Mouse (Mus musculus) limb, embryonic 10.5 days (tissue): ENCODE results near the gene Hpcal1. TPM values are rescaled to one million over a fixed set of nuclear protein-coding genes. Genes with fewer than 3 reads are reported as not detected.

ENCODE experiments used
- DNase-seq: peaks from one replicate; pipeline ENCODE4 v3.0.0-alpha.2; 2017; ENCODE audit warnings: low spot score
- H3K27ac ChIP-seq: fragments of 300-500 bp; sonication (generic); 2 replicates; pipeline ENCODE4 v1.5.1; 2016; ENCODE audit warnings: mild to moderate bottlenecking
- H3K27me3 ChIP-seq: fragments of 300-500 bp; sonication (generic); 2 replicates; pipeline ENCODE4 v1.6.1; 2016; ENCODE audit warnings: low read depth, mild to moderate bottlenecking; ENCODE audit not compliant: poor library complexity, severe bottlenecking
- H3K36me3 ChIP-seq: fragments of 300-500 bp; sonication (generic); 2 replicates; pipeline ENCODE4 v1.6.1; 2016; ENCODE audit warnings: mild to moderate bottlenecking, moderate library complexity
- H3K4me1 ChIP-seq: fragments of 300-500 bp; sonication (generic); 2 replicates; pipeline ENCODE4 v1.6.1; 2016
- H3K4me3 ChIP-seq: fragments of 300-500 bp; sonication (generic); 2 replicates; pipeline ENCODE4 v1.5.1; 2016; ENCODE audit warnings: mild to moderate bottlenecking, moderate library complexity
- H3K9me3 ChIP-seq: fragments of 300-500 bp; sonication (generic); replicated peaks from 2 replicates; pipeline ENCODE4 v1.6.1; 2016; ENCODE audit warnings: mild to moderate bottlenecking
- WGBS: fragments of 180-500 bp; shearing (Covaris S2); methylation state at CpG from one replicate; pipeline ENCODE4 v1.1.7; 2016; 5-methylcytosine and 5-hydroxymethylcytosine counted together
- polyA plus RNA-seq: library from polyadenylated mRNA; unstranded; fragments of >200 nt; fragmentation: Nextera tagmentation; extraction: Ambion mirVana; gene quantifications from 2 replicates; pipeline ENCODE4 v1.2.1, GENCODE M21; 2016

Gene Hpcal1
- polyA plus RNA-seq, result 34.2 and 35.3 TPM in 2 replicates

- Histone ChIP-seq H3K9me3 (no peaks in the 10 kb centered on the region), H3K36me3 (no peaks in the 10 kb centered on the region), H3K4me3 (peak within 1 kb of the TSS; percentile 83), H3K4me1 (peaks cover 55% of the 10 kb centered on the region), H3K27me3 (no peaks in the 10 kb centered on the region), H3K27ac (peak within 1 kb of the TSS; percentile 89)
- under 1% methylated on average over 72 of the region's 72 CpGs for WGBS
- peak; percentile 97 for DNase-seq
These were observed at the start of gene Hpcal1 for GRCm38 (mm10) chr12:17690564-17691281. Gene Hpcal1 (plus strand): TSS chr12:17690856.

GRCm38 (mm10) chr12:17641269-17641668, 49.4 kb upstream of the Hpcal1 start:
- H3K4me1 ChIP-seq, result no peaks in the 10 kb centered on the region
- DNase-seq, result no peak
- 82% methylated on average over 4 of the region's 4 CpGs for WGBS
- no peaks in the 10 kb centered on the region for H3K9me3 ChIP-seq
- no peak overlapping the region for H3K4me3 ChIP-seq
- H3K27me3 ChIP-seq, result no peaks in the 10 kb centered on the region
- no peaks in the 10 kb centered on the region for H3K36me3 ChIP-seq
- H3K27ac ChIP-seq, result no peak overlapping the region

DNA sequence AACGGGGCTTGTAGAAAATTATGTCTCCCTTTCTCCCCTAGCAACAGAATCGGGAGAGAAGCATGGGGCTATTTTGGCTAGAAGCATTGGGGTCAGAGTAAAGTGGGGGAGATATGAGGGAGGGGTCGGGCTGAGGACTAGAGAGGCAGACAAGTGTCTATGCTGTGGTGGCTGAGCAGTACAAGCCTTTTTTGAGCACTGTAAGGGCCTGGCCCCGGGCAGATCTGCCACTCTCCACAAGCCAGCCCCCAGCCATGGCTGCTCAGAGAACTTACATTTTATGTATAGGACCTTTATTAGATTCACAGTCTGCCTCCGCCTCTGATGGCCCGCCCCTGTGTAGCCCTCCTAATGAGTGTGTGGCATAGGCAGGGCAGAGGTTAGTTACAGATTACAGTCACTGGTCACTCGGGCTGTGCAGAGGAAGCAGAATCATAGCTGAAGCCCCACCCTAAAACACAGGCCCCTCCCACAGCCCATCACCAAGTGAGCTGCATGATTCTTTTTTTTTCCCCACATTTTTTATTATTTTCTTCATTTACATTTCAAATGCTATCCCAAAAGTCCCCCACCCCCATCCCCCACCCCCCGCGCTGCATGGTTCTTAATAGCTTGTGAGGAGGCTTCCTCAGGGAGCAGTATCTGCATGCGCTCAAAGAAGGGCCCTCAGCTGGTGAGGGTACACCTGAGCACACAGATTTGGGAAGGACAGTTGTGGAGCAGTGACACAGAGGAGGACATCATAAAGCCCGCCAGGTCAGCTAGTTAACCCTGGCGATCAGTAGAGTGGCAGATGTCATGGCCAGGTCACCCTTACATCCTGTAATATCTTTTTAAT, 46.1 kb upstream of the Hpcal1 start:
- H3K4me3 ChIP-seq, result no peak overlapping the region
- DNase-seq, result no peak
- 83% methylated on average over 12 of the region's 12 CpGs for WGBS

GRCm38 (mm10) chr12:17646457-17646856, 44.2 kb upstream of the Hpcal1 start:
- H3K27me3 ChIP-seq, result no peaks in the 10 kb centered on the region
- no peak for DNase-seq
- no peaks in the 10 kb centered on the region for H3K36me3 ChIP-seq
- no peak overlapping the region for H3K4me3 ChIP-seq
- WGBS, result 73% methylated on average over 6 of the region's 6 CpGs
- no peak overlapping the region for H3K27ac ChIP-seq
- no peaks in the 10 kb centered on the region for H3K4me1 ChIP-seq
- H3K9me3 ChIP-seq, result no peaks in the 10 kb centered on the region

More for the DNA sequence above, 46.1 kb upstream of the Hpcal1 start:
- Histone ChIP-seq H3K27ac (no peak overlapping the region), H3K27me3 (no peaks in the 10 kb centered on the region), H3K36me3 (no peaks in the 10 kb centered on the region), H3K9me3 (no peaks in the 10 kb centered on the region), H3K4me1 (no peaks in the 10 kb centered on the region)

DNA sequence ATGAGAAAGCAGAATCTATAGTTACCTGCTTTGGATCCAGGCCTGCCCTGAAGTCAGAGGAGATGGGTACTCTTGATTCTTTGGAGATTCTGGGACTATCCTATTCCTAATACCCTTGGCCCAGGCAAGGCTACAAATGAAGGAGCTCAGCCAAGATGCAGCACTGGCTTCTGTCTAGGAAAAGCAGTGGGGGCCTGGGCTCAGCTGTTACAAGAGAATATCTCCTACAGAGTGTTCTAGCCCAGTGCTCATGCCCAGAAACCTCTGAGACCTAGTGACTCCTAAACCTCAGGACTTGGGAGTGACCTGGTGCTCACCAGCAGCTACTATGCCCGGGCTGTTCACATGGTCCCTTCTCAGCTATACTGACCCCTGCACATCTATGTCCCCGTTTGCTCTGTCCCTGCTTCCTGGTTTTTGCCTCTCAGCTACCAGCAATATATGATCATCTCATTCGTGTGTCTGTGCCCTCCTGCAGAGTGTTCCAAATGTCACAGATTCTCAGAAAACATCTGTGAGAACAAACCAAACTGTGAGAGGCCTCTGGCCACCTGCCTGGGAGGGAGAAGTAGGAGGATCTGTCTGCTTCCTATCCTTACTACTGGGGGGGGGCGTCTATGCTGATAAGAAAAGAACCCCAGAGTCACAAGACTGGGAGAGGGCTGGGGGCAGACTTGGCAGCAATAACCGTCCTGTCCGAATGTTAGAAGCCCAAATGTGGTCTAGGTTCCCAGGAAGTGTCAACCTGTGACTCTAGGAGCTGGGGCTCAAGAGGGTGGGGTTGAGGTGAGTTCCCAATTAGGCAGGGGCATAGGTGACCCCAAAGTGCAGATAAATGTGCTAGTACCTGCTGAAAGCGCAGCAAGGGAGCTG, 39.2 kb upstream of the Hpcal1 start:
- H3K4me1 ChIP-seq, result no peaks in the 10 kb centered on the region
- WGBS, result 81% methylated on average over 7 of the region's 7 CpGs
- no peak overlapping the region for H3K4me3 ChIP-seq
- no peaks in the 10 kb centered on the region for H3K36me3 ChIP-seq
- H3K27ac ChIP-seq, result no peak overlapping the region
- H3K27me3 ChIP-seq, result no peaks in the 10 kb centered on the region
- DNase-seq, result no peak
- H3K9me3 ChIP-seq, result no peaks in the 10 kb centered on the region

DNA sequence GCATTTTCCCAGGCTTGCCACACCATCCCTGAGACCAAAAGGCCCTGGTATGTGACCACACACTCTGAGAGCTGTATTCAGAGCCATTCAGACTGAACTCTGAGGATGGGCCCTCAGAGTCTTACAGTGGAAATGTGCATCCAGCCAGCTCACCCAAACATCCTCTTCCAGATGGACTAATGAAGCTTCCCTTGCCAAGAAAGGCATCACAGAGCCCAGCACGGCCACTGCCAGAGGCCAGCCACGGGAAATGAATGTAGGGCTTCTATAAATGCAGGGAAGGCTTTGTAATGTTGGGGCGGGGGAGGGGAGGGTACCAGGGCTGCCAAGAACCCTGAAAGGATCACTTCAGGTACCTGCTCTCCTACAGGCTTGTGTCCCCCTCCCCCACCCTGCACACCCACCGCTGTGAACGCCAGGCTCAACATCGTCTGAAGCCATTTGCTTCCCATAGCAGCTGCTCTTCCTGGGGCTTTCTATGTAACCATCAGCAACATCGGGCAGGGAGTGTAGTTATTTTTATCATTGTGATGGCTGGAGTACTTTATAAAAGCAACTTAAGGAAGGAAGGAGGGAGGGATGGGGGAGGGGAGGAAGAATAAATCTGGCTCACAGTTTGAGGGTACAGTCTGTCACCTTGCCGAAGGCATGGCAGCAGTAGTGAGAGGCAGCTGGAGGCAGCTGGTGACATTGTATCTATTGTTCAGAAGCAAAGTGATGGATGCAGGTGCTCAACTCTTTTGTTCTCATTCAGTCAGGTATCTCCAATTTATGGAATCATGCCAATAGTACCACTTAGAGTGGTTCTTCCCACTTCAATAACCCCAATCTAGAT, 38.2 kb upstream of the Hpcal1 start:
- no peak for DNase-seq
- no peak overlapping the region for H3K4me3 ChIP-seq
- no peaks in the 10 kb centered on the region for H3K4me1 ChIP-seq
- H3K27ac ChIP-seq, result no peak overlapping the region
- H3K9me3 ChIP-seq, result no peaks in the 10 kb centered on the region
- no peaks in the 10 kb centered on the region for H3K36me3 ChIP-seq
- WGBS, result 62% methylated on average over 8 of the region's 8 CpGs
- H3K27me3 ChIP-seq, result no peaks in the 10 kb centered on the region

DNA sequence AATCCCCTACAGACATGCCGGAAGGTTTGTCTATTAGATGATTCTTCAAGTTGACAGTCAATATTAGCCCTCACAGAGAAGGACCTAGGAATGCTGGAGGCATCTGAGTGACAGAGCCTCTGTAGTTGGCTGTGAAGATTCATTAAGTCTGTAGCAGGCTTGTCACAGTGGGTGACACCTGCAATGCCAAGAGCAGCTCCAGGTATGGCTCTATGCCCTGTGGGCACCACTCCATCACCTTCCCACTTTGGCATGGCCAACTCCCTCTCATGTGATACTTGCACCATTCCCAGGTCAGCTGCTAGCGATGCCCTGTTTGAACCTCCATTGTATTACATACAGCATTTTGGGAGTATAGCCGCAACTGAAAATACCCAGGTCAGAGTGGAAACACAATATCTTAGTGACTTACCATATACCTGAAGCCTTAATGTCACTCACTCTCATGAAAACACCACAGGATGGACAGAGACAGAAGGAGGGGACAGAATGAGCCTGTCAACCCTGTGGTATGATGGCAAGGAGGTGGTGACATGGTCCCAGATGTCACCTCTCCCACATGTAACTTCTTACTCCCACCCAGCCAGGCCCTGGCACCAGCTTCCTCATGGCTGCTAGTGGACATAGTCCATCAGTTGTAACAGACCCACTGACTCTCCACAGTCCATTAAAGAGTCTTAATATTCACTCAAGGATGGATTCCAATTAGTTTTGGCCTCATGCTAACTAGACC, 37.4 kb upstream of the Hpcal1 start:
- H3K4me3 ChIP-seq, result no peak overlapping the region
- no peaks in the 10 kb centered on the region for H3K27me3 ChIP-seq
- DNase-seq, result no peak
- H3K4me1 ChIP-seq, result no peaks in the 10 kb centered on the region
- H3K36me3 ChIP-seq, result no peaks in the 10 kb centered on the region
- whole genome bisulfite sequencing, result 96% methylated on average over 3 of the region's 3 CpGs
- no peak overlapping the region for H3K27ac ChIP-seq
- no peaks in the 10 kb centered on the region for H3K9me3 ChIP-seq

DNA sequence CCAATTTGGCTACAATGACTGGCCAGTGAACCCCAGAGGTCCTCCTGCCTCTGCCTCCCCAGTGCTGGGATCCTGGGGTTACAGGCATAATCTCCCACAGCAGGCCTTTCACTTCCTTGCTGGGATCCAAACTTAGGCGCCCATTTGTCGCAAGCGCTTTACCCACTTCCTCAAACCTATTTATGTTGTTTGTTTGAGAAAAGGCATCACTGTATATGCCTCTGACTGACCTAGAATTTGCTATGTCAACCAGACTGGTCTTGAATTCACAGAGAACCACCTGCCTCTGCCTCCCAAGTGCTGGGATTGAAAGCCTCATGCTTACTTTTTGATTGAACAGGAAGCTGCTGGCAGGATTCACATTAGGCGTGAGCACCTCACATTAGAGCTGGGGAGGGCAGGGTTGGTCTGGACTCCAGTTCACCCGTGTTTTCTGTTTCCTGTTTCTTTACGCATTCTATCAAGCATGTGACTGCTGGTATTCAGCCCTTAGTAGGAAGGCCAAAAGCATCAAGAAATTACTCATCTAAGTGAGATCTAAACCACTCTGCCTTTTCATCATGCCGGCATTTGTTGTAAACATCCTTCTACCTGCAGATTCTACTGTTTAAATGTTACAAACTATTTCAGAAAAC, 33.0 kb upstream of the Hpcal1 start:
- Histone ChIP-seq H3K9me3 (no peaks in the 10 kb centered on the region), H3K27ac (no peak overlapping the region), H3K4me1 (peaks cover 6% of the 10 kb centered on the region), H3K27me3 (no peaks in the 10 kb centered on the region), H3K36me3 (no peaks in the 10 kb centered on the region), H3K4me3 (no peak overlapping the region)
- 93% methylated on average over 7 of the region's 7 CpGs for WGBS
- DNase-seq, result no peak

GRCm38 (mm10) chr12:17658521-17658920, 32.1 kb upstream of the Hpcal1 start:
- no peaks in the 10 kb centered on the region for H3K36me3 ChIP-seq

DNA sequence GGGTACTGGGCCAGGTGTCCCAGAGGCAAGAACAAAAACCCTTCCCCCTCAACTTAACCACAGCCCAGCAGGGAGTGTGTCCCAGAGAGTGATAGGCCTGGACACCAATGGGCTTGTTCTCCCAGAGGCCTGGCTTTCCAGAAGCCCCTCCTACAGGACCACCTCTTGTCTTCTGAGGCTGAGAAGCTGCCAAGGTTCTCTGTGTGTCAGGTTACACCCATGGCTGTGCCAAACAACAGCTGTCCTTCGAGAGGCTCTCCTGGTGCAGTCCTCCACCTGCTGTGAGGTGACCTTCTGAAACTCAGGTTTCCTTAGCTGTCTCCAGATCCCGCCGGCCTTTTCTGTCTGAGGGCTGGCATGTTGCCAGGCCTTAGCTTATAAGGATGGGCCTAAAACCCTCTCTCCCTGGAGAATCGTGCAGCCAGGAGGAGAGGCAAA, 29.2 kb upstream of the Hpcal1 start:
- Histone ChIP-seq H3K4me1 (peaks cover 6% of the 10 kb centered on the region), H3K36me3 (no peaks in the 10 kb centered on the region), H3K9me3 (no peaks in the 10 kb centered on the region), H3K27ac (no peak overlapping the region), H3K27me3 (no peaks in the 10 kb centered on the region), H3K4me3 (no peak overlapping the region)
- 12% methylated on average over 4 of the region's 4 CpGs for WGBS
- DNase-seq, result no peak

More at GRCm38 (mm10) chr12:17658521-17658920, 32.1 kb upstream of the Hpcal1 start:
- no peak for DNase-seq
- Histone ChIP-seq H3K9me3 (no peaks in the 10 kb centered on the region), H3K27ac (no peak overlapping the region), H3K27me3 (no peaks in the 10 kb centered on the region), H3K4me1 (peaks cover 6% of the 10 kb centered on the region), H3K4me3 (no peak overlapping the region)
- 60% methylated on average over 5 of the region's 5 CpGs for whole genome bisulfite sequencing

DNA sequence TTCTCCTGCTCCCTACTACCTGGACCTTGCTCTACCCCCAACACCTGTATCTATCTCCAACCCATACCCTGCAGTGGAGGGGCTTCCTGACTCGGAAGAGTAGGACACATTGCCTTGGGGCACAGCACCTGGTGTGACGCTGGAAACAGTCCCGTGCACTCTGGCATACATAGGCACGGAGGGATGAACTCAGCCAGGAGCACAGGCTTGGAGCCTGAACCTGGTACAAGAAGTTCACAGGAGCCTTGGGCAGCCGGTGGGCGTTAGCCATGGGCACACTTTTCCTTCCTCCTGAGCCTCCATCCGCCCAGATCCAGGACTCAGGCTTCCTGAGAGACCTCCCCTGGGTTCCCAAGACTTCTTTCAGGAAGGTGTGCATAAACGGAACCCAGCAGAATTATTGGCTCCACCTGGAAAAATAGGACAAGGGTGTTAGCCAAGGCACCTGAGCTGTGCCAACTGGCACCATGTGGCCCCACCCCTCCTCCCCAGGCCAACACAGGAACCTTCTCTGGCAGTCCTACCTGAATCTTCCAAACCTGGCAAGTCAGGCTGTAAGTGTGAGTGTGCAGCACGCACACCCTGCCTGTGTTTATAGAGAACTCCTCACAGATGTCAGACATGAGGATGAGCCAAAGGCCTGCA, 26.5 kb upstream of the Hpcal1 start:
- no peaks in the 10 kb centered on the region for H3K27me3 ChIP-seq
- WGBS, result 89% methylated on average over 9 of the region's 9 CpGs
- DNase-seq, result no peak
- H3K4me3 ChIP-seq, result no peak overlapping the region
- H3K27ac ChIP-seq, result no peak overlapping the region
- H3K36me3 ChIP-seq, result no peaks in the 10 kb centered on the region
- H3K4me1 ChIP-seq, result peaks cover 6% of the 10 kb centered on the region
- no peaks in the 10 kb centered on the region for H3K9me3 ChIP-seq
